Mouse (Mus musculus): Measurements from ENCODE around the gene Pde4dip. TPM values are rescaled to one million over a fixed set of nuclear protein-coding genes. Genes with fewer than 3 reads are reported as not detected.

Pde4dip gene
- polyA plus RNA-seq, 1 experiment from 2014 or later = 27.5 TPM

DNA sequence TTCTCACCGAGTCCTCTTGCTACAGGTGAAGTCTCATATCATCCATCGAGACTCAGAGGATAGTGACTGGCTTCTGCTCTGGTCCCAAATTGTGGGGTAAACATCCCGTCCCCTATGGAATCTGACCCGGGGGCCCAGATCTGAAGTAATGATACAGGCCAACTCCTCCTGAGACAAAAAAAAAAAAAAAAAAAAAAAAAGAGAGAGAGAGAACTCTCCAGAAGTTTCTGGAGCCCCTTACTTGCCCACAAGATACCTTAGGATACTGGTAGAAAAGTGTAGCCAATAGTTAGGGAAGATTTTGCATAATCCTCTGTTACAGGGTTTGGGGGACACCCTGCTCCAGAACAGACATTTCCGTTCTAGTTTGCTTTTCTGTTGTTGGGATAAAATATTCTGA, 205.9 kb downstream of the Pde4dip start:
- Histone ChIP-seq H3K9ac (ENCODE audit: low read depth, low read length) (no peak overlapping the region), H3K27ac (ENCODE audit: low read depth, low read length) (no peak overlapping the region), H3K4me3 (ENCODE audit: low read depth, low read length) (no peak overlapping the region), H3K4me1 (replicated peaks; ENCODE audit: control insufficient read depth, insufficient read depth, low read length) (no peaks in the 10 kb centered on the region), H3K36me3 (ENCODE audit: control insufficient read depth, insufficient read depth, low read length) (no peaks in the 10 kb centered on the region), H3K4me2 (replicated peaks; ENCODE audit: low read depth, low read length) (no peak overlapping the region), H3K27me3 (ENCODE audit: control insufficient read depth, insufficient read depth, low read length) (peaks cover 7% of the 10 kb centered on the region; the same call in 1 of the 2 replicates), H3K9me3 (ENCODE audit: control insufficient read depth, low read length) (no peaks in the 10 kb centered on the region)
- no peak for DNase-seq (ENCODE audit: low spot score)
- 24% methylated on average over 5 of the region's 5 CpGs for WGBS
- no peak for ATAC-seq (ENCODE audit: low FRiP score)

DNA sequence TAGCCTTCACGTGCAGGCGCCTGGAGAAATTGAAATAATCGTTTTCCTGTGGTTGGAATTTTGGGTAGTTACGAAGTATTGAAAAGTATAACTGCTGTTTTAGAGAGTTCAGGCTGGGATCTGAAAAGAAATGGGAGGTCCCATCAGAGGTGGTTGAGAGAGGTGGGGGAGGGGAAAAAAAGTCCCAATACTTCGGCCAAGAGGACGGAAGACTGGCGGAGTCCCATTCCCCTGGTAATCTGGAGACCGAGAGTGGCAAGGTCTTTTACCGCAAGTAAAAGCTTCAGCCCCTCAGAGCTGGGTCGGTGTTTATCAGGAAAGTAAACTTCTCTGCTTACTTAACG, 206.4 kb downstream of the Pde4dip start:
- Histone ChIP-seq H3K4me1 (replicated peaks; ENCODE audit: control insufficient read depth, insufficient read depth, low read length) (no peaks in the 10 kb centered on the region), H3K4me2 (replicated peaks; ENCODE audit: low read depth, low read length) (peak overlapping the region; percentile 65), H3K27me3 (ENCODE audit: control insufficient read depth, insufficient read depth, low read length) (peaks cover 7% of the 10 kb centered on the region; the same call in 1 of the 2 replicates), H3K27ac (ENCODE audit: low read depth, low read length) (no peak overlapping the region), H3K4me3 (ENCODE audit: low read depth, low read length) (peak overlapping the region; percentile 35), H3K9me3 (ENCODE audit: control insufficient read depth, low read length) (no peaks in the 10 kb centered on the region), H3K36me3 (ENCODE audit: control insufficient read depth, insufficient read depth, low read length) (no peaks in the 10 kb centered on the region), H3K9ac (ENCODE audit: low read depth, low read length) (no peak overlapping the region)
- DNase-seq (ENCODE audit: low spot score) = no peak
- ATAC-seq (ENCODE audit: low FRiP score) = no peak
- WGBS = under 1% methylated on average over 11 of the region's 11 CpGs

DNA sequence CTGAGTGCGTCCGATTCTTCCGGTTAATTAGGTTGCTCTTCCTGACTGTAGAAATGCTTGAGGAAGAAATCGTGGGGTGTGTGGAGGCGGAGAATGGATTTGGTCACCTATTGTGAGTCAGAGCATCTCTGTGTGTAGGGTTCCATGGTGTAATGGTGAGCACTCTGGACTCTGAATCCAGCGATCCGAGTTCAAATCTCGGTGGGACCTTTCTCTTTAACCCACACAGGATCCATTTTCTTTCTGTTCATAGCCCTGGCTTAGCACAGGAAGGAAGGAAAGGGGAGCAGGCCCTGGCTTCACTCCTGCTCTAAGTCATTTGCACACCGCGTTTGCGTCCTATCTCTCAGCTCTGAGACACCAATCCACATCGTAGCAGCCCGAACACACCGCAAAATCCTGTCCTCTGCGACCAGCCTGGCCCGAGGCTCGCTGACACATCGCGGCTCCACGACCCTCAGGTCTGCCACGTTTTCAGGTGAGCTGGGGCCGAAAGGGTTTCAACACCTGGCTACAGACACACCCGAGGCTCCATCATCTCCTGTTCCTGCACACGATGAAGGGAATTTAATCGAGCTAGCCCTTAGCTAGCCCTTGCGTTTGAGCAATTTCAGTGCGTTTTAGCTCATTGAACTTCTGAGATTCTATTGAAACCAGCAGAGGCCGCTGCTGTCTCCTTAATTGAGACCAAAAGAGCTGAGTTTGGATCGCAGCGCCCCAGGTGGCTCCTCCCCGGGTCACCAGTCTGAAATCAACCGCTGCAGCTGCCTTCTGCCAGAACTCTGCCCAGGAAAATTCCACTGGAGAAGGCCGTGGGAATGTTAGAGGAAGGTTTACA, 207.0 kb downstream of the Pde4dip start:
- WGBS = under 1% methylated on average over 33 of the region's 33 CpGs

DNA sequence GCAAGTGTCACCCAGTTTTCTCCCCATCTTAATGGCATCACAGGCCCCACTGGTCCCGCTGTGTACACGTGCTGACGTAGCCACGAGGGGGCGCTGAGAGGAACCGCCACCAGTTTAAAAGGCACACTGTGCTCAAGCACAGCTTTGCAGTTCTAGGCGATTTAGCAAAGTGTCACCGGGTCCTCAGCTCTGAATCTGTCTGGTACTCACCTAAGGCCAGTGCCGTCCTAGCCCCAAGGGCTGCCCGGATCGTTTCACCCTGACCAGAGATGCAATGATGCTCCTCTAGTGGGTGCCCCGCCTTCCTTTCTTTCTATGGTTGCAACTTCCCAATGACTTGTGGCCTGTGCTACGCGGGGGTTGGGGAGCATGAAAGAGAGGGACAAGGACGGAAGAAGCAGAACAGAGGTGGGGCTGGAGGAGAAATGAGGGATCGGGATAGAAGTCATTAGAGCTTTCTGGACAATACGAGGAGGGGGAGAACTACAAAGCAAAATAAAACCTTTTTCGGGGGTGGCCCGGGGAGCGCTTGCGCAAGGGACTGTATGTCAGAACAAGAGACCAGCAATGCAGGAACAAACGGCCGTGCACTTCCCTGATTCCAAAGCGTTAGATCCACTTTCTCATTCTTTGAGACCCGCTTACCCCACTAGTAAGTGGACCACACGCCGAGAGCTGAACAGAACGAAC, 207.7 kb downstream of the Pde4dip start:
- 2% methylated on average over 28 of the region's 28 CpGs for WGBS
- Histone ChIP-seq H3K27ac (ENCODE audit: low read depth, low read length) (no peak overlapping the region), H3K9ac (ENCODE audit: low read depth, low read length) (peak overlapping the region; percentile 47; the same call in 1 of the 2 replicates), H3K4me2 (replicated peaks; ENCODE audit: low read depth, low read length) (peak overlapping the region; percentile 65), H3K4me1 (replicated peaks; ENCODE audit: control insufficient read depth, insufficient read depth, low read length) (no peaks in the 10 kb centered on the region), H3K4me3 (ENCODE audit: low read depth, low read length) (peak overlapping the region; percentile 35), H3K9me3 (ENCODE audit: control insufficient read depth, low read length) (no peaks in the 10 kb centered on the region), H3K36me3 (ENCODE audit: control insufficient read depth, insufficient read depth, low read length) (no peaks in the 10 kb centered on the region), H3K27me3 (ENCODE audit: control insufficient read depth, insufficient read depth, low read length) (peaks cover 7% of the 10 kb centered on the region; the same call in 1 of the 2 replicates)
- DNase-seq (ENCODE audit: low spot score) = peak; percentile 83
- ATAC-seq (ENCODE audit: low FRiP score) = peak; percentile 80

More for the DNA sequence above, 207.0 kb downstream of the Pde4dip start:
- DNase-seq (ENCODE audit: low spot score) (peak; percentile 83), ATAC-seq (ENCODE audit: low FRiP score) (peak; percentile 64)
- Histone ChIP-seq H3K36me3 (ENCODE audit: control insufficient read depth, insufficient read depth, low read length) (no peaks in the 10 kb centered on the region), H3K4me3 (ENCODE audit: low read depth, low read length) (peak overlapping the region; percentile 35), H3K27ac (ENCODE audit: low read depth, low read length) (no peak overlapping the region), H3K9me3 (ENCODE audit: control insufficient read depth, low read length) (no peaks in the 10 kb centered on the region), H3K27me3 (ENCODE audit: control insufficient read depth, insufficient read depth, low read length) (peaks cover 7% of the 10 kb centered on the region; the same call in 1 of the 2 replicates), H3K4me2 (replicated peaks; ENCODE audit: low read depth, low read length) (peak overlapping the region; percentile 65), H3K9ac (ENCODE audit: low read depth, low read length) (peak overlapping the region; percentile 47; the same call in 1 of the 2 replicates), H3K4me1 (replicated peaks; ENCODE audit: control insufficient read depth, insufficient read depth, low read length) (no peaks in the 10 kb centered on the region)

DNA sequence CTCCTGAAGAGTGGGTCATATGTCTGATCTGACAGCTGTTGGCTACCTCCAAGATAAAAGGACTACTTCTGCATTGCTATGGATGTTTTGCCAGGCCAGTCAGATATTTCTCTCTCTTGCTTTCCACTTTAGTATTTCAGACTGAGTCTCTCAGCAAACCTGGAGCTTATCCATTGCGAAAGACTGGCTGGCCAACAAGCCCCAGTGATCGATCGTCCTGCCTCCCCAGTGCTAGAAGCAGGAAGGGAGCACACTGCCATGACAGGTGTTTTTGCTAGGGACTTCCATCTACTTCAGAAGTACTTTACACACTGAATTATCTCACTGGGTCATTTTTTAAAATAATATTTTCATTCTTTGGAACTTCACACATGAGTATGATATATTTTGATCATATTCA, 210.1 kb downstream of the Pde4dip start:
- DNase-seq (ENCODE audit: low spot score) (no peak), ATAC-seq (ENCODE audit: low FRiP score) (no peak)
- WGBS = 93% methylated on average over 3 of the region's 3 CpGs
- Histone ChIP-seq H3K4me2 (replicated peaks; ENCODE audit: low read depth, low read length) (no peak overlapping the region), H3K4me1 (replicated peaks; ENCODE audit: control insufficient read depth, insufficient read depth, low read length) (no peaks in the 10 kb centered on the region), H3K36me3 (ENCODE audit: control insufficient read depth, insufficient read depth, low read length) (no peaks in the 10 kb centered on the region), H3K27me3 (ENCODE audit: control insufficient read depth, insufficient read depth, low read length) (peaks cover 7% of the 10 kb centered on the region; the same call in 1 of the 2 replicates), H3K9ac (ENCODE audit: low read depth, low read length) (no peak overlapping the region), H3K27ac (ENCODE audit: low read depth, low read length) (no peak overlapping the region), H3K9me3 (ENCODE audit: control insufficient read depth, low read length) (no peaks in the 10 kb centered on the region), H3K4me3 (ENCODE audit: low read depth, low read length) (no peak overlapping the region)

DNA sequence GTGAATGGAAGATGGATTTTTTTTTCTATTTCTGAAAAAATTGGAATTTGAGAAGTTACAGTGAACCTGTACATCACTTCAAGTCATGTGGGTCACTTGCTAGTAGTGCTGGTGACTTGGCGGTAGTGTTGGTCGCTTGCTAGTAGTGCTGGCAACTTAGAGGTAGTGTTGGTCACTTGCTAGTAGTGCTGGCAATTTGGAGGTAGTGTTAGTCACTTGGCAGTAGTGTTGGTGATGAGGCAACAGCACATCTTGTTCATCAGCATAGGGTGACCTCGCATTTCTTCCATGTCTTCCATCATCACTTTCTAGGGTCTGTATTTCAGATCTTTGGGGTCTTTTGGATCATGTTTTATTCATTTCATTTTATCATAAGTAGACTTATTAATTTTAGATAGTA, 212.4 kb downstream of the Pde4dip start:
- no peaks in the 10 kb centered on the region for H3K4me1 ChIP-seq (replicated peaks; ENCODE audit: control insufficient read depth, insufficient read depth, low read length)
- H3K4me2 ChIP-seq (replicated peaks; ENCODE audit: low read depth, low read length) = no peak overlapping the region
- H3K4me3 ChIP-seq (ENCODE audit: low read depth, low read length) = no peak overlapping the region
- DNase-seq (ENCODE audit: low spot score) (no peak), ATAC-seq (ENCODE audit: low FRiP score) (no peak)
- H3K27me3 ChIP-seq (ENCODE audit: control insufficient read depth, insufficient read depth, low read length) = no peaks in the 10 kb centered on the region
- H3K36me3 ChIP-seq (ENCODE audit: control insufficient read depth, insufficient read depth, low read length) = no peaks in the 10 kb centered on the region
- H3K27ac ChIP-seq (ENCODE audit: low read depth, low read length) = no peak overlapping the region
- H3K9me3 ChIP-seq (ENCODE audit: control insufficient read depth, low read length) = no peaks in the 10 kb centered on the region
- 95% methylated on average over 3 of the region's 3 CpGs for WGBS
- no peak overlapping the region for H3K9ac ChIP-seq (ENCODE audit: low read depth, low read length)

DNA sequence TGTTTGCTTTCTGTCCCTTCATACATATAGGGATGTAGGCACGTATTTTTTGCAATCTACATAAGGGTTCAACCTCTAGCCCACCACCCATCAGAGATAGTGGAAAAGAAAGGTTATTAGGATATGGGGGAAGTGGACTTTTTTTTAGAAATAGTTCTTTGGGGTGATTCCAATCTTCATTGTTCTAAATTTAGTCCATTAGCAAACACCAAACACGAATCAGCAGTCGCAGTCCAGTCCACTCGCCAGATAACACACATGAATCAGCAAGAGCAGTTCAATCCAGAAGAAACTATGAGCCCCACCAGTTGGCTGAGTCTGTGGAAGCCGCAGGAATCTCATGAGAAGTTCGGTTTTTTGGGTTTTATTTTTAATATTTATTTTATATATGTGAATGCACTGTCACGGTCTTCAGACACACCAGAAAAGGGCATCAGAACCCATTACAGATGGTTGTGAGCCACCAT, 213.8 kb downstream of the Pde4dip start, which contains the start of gene Gm17651:
TSS of gene Gm17651 (minus strand) at position 51 of the 467 bp plus-strand sequence.
- DNase-seq (ENCODE audit: low spot score) (no peak), ATAC-seq (ENCODE audit: low FRiP score) (no peak)
- Histone ChIP-seq H3K9ac (ENCODE audit: low read depth, low read length) (no peak within 1 kb of the TSS), H3K4me3 (ENCODE audit: low read depth, low read length) (no peak within 1 kb of the TSS), H3K36me3 (ENCODE audit: control insufficient read depth, insufficient read depth, low read length) (no peaks in the 10 kb centered on the region), H3K9me3 (ENCODE audit: control insufficient read depth, low read length) (no peaks in the 10 kb centered on the region), H3K27me3 (ENCODE audit: control insufficient read depth, insufficient read depth, low read length) (no peaks in the 10 kb centered on the region), H3K4me2 (replicated peaks; ENCODE audit: low read depth, low read length) (no peak within 1 kb of the TSS), H3K27ac (ENCODE audit: low read depth, low read length) (no peak within 1 kb of the TSS), H3K4me1 (replicated peaks; ENCODE audit: control insufficient read depth, insufficient read depth, low read length) (no peaks in the 10 kb centered on the region)
- WGBS = 90% methylated on average over 7 of the region's 7 CpGs

DNA sequence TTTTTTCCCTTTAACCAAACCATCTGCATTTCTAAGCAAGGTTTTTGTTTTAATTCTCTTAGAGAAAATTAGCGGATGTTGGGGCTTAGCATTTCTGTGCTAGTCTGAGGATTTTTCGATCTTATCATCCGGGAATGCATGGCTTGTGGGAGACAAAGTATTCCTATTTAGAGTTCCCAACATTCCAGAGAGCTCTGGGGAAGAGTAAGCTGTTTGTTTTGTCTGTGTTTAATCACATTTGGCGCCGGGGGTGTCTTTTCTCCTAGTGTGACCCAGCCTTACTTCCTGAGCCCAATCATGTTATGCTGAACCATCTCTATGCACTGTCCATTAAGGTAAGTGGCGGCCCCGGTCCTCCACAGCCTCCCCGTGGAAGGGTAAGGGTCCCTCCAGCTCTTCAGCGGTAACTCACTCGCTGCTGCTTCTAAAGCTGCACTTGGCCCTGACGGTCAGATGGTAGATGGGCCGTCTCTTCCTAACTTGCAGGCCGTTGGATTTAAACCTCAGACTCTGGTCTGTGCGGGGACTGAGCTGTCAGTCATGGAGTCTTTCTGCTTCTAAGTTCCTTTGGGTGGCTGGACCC, 221.3 kb downstream of the Pde4dip start:
- Histone ChIP-seq H3K4me1 (replicated peaks; ENCODE audit: control insufficient read depth, insufficient read depth, low read length) (no peaks in the 10 kb centered on the region), H3K4me3 (ENCODE audit: low read depth, low read length) (no peak overlapping the region), H3K27ac (ENCODE audit: low read depth, low read length) (no peak overlapping the region), H3K27me3 (ENCODE audit: control insufficient read depth, insufficient read depth, low read length) (no peaks in the 10 kb centered on the region), H3K4me2 (replicated peaks; ENCODE audit: low read depth, low read length) (no peak overlapping the region), H3K9ac (ENCODE audit: low read depth, low read length) (no peak overlapping the region), H3K36me3 (ENCODE audit: control insufficient read depth, insufficient read depth, low read length) (0 out of 2 replicates have a peak, but pooled peaks cover 2% of the 10 kb centered on the region), H3K9me3 (ENCODE audit: control insufficient read depth, low read length) (no peaks in the 10 kb centered on the region)
- DNase-seq (ENCODE audit: low spot score) = no peak
- 84% methylated on average over 14 of the region's 14 CpGs for WGBS
- ATAC-seq (ENCODE audit: low FRiP score) = no peak

Data from hindbrain, embryonic 11.5 days (tissue).